In the genomic region with DNA sequence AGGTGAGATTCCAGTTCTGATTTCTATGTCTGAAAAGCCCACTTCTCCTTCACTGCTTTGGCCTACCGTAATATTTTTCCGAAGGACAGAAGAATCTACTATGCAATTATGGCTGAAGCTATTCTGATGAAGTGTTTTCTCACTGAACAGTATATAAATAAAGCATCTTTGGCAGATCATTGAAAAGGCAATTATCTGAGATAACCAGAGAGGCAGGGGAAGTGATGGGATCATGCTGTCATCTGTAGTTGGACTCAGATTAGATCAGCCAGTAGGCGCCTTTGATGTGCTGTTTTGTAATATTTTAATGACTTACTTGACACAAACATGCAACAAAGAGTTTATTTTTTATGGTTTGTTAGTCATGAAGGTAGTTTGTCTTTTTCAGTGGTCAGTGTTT, we compare ENCODE assay signal across 17 mouse cellular contexts.
"Had no signal": no experiment of that assay in that cellular context is flagged by ENCODE, and none has a peak within 500 bp of the region (broad histone marks: within the 10 kb centered on the region; RNA-seq: fewer than 3 reads in every experiment).

No protein-coding gene starts in this region.

- DNase-seq: liver; liver, embryonic 13.5 days; liver, postnatal 0 days; right cerebral cortex, postnatal 14 days; thymus, adult 2 months; thymus, postnatal 25 days; thymus, postnatal 4 days had no signal

- H3K4me1 ChIP-seq: liver, embryonic 15.5 days; midbrain, embryonic 13.5 days; midbrain, embryonic 15.5 days; neural tube, embryonic 12.5 days; stomach, embryonic 15.5 days had no signal

- H3K9ac ChIP-seq: liver, embryonic 13.5 days; liver, embryonic 15.5 days; liver, postnatal 0 days; midbrain, embryonic 13.5 days; midbrain, embryonic 15.5 days; neural tube, embryonic 12.5 days; stomach, embryonic 15.5 days had no signal

- H3K36me3 ChIP-seq: liver, embryonic 13.5 days; liver, embryonic 15.5 days; midbrain, embryonic 13.5 days; midbrain, embryonic 15.5 days; neural tube, embryonic 12.5 days; stomach, embryonic 15.5 days had no signal

- H3K9me3 ChIP-seq: liver, embryonic 13.5 days; liver, embryonic 15.5 days; megakaryocyte, embryonic 14.5 days; midbrain, embryonic 13.5 days; midbrain, embryonic 15.5 days; neural tube, embryonic 12.5 days; stomach, embryonic 15.5 days had no signal

- H3K4me2 ChIP-seq: liver, embryonic 11.5 days; liver, embryonic 13.5 days; liver, embryonic 15.5 days; midbrain, embryonic 11.5 days; midbrain, embryonic 13.5 days; midbrain, embryonic 15.5 days; neural tube, embryonic 12.5 days; stomach, embryonic 15.5 days had no signal

- H3K4me3 ChIP-seq: liver, embryonic 13.5 days; liver, embryonic 15.5 days; megakaryocyte, embryonic 14.5 days; midbrain, embryonic 13.5 days; midbrain, embryonic 15.5 days; neural tube, embryonic 12.5 days; stomach, embryonic 15.5 days had no signal

- H3K27ac ChIP-seq: liver, embryonic 13.5 days; liver, embryonic 15.5 days; macrophage; midbrain, embryonic 13.5 days; midbrain, embryonic 15.5 days; neural tube, embryonic 12.5 days; stomach, embryonic 15.5 days; stomach, postnatal 0 days had no signal

- ATAC-seq: liver, postnatal 0 days; midbrain, embryonic 13.5 days; midbrain, embryonic 15.5 days had no signal

- H3K27me3 ChIP-seq: liver, embryonic 13.5 days; liver, embryonic 15.5 days; megakaryocyte, embryonic 14.5 days; midbrain, embryonic 13.5 days; midbrain, embryonic 15.5 days; neural tube, embryonic 12.5 days; stomach, embryonic 15.5 days had no signal
